Mouse (Mus musculus): ENCODE results near the gene Rarb.

DNA sequence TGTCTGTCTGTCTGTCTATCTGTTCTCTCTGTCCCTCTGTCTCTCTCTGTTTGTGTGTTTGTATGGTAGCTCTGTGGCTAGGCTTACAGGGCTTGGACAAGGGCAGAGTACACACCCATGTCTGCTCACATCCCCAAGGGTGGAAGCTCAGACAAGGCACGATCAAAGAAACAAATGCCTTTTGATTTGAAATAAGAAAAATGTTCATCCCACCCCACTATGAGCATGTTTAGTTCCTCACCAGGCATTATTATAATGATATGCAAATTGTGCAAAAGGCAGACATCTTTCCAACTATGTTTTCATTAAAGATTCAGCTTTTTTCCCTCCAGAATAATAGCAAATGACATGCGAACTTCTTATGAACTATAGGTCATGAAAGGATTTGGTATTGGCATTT, 105.2 kb downstream of the Rarb start:
- TF ChIP-seq CTCF (conservative IDR thresholded peaks at IDR 0.05; ENCODE audit: low read length), result no peak
- TF ChIP-seq POU5F1 (IDR thresholded peaks at IDR 0.05; ENCODE audit: borderline replicate concordance, low read length), result no peak
